In the genomic region with DNA sequence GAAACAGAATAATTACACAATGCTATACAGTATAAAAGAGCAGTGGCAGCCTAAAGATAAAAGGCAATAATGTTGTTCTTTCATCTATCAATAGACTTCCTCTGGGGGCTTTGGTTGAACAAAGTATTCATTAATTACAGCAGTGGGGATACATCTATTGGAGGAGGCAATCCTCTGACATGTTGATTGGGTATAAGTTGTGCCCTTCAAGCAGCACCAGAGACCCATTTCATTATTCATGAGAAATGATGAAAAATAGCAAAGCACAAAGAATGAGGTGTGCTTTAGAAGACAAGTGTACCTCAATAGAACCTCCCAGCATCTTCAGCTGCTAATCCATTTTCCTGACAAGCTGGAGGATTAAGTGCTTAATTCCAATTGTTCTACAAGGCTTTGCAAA, we compare ENCODE assay signal across 27 mouse cellular contexts.
A peak's percentile ranks its signal among the peaks of the same experiment; 100 is the strongest.
DNase-seq lines count a peak whose midpoint lies in the region; ATAC-seq and TF ChIP-seq lines count a peak whose summit lies in the region.
"Had no signal": no experiment of that assay in that cellular context is flagged by ENCODE, and none has a peak within 500 bp of the region (broad histone marks: within the 10 kb centered on the region; RNA-seq: fewer than 3 reads in every experiment).

No protein-coding gene starts in this region.

- no peak overlapping the region for H3K4me3 ChIP-seq in forebrain, embryonic 11.5 days (ENCODE audit: low read depth, low read length)
- no peak overlapping the region for H3K4me3 ChIP-seq in forebrain, embryonic 13.5 days
- H3K4me3 ChIP-seq in midbrain, embryonic 12.5 days = no peak overlapping the region
- H3K4me3 ChIP-seq in midbrain, embryonic 10.5 days = no peak overlapping the region
- H3K4me3 ChIP-seq in midbrain, embryonic 14.5 days (replicated peaks; ENCODE audit: low read depth, low read length) = no peak overlapping the region
- no peak overlapping the region for H3K4me3 ChIP-seq in midbrain, postnatal 0 days (ENCODE audit: low read depth, low read length)
- H3K4me3 ChIP-seq: embryonic facial prominence, embryonic 10.5 days; embryonic facial prominence, embryonic 12.5 days; forebrain, embryonic 12.5 days; forebrain, embryonic 15.5 days had no signal

- H3K4me2 ChIP-seq in forebrain, embryonic 11.5 days (ENCODE audit: low read depth, low read length, severe bottlenecking) = no peak overlapping the region
- H3K4me2 ChIP-seq in forebrain, embryonic 13.5 days = no peak overlapping the region
- no peak overlapping the region for H3K4me2 ChIP-seq in midbrain, embryonic 12.5 days (replicated peaks)
- no peak overlapping the region for H3K4me2 ChIP-seq in midbrain, embryonic 14.5 days (ENCODE audit: low read length)
- no peak overlapping the region for H3K4me2 ChIP-seq in midbrain, postnatal 0 days (ENCODE audit: low read depth, low read length, poor library complexity, severe bottlenecking)
- H3K4me2 ChIP-seq: embryonic facial prominence, embryonic 12.5 days; forebrain, embryonic 12.5 days; forebrain, embryonic 15.5 days had no signal

- DNase-seq in forebrain, embryonic 11.5 days (ENCODE audit: low spot score) = no peak
- no peak for DNase-seq in midbrain, embryonic 10.5 days (ENCODE audit: low spot score)
- peak; percentile 20 for DNase-seq in midbrain, embryonic 14.5 days
- no peak for DNase-seq in midbrain, postnatal 0 days (ENCODE audit: low spot score)
- DNase-seq in brain, embryonic 14.5 days (ENCODE audit: low read depth) = peak; percentile 26
- DNase-seq: adrenal gland, adult 8-10 months; adrenal gland, postnatal 14 days; adrenal gland, postnatal 36 days; B cell, adult 2 months; cerebellum, adult 11 months; cerebellum, adult 18-20 months; cerebellum, adult 8-10 months; cerebellum, adult 9-11 months; cerebellum, postnatal 14 days; cerebellum, postnatal 36 days; forebrain, postnatal 0 days had no signal

- 0 out of 2 replicates have a peak, but pooled peaks have one; percentile 10 for ATAC-seq in forebrain, embryonic 11.5 days (replicated peaks; ENCODE audit: low FRiP score)
- ATAC-seq in forebrain, embryonic 13.5 days = no peak
- ATAC-seq in midbrain, embryonic 12.5 days (ENCODE audit: low FRiP score, low read depth) = peak; percentile 56; the same call in 1 of the 2 replicates
- ATAC-seq in midbrain, embryonic 14.5 days (ENCODE audit: low FRiP score, low TSS enrichment) = peak; percentile 34; the same call in 1 of the 2 replicates
- ATAC-seq in midbrain, postnatal 0 days (ENCODE audit: low FRiP score) = no peak
- ATAC-seq: activated CD4-positive, CD25-positive, alpha-beta regulatory T cell, adult 4 months; CD4-positive, CD25-positive, alpha-beta regulatory T cell, adult 4 months; forebrain, embryonic 15.5 days; forebrain, postnatal 0 days; Patski had no signal

- no peak for TF ChIP-seq CTCF in midbrain, postnatal 0 days (IDR thresholded peaks at IDR 0.05)
- no peak for TF ChIP-seq CTCF in brain, embryonic 14.5 days (IDR thresholded peaks at IDR 0.05; ENCODE audit: borderline replicate concordance, extremely low read depth, insufficient read depth, insufficient read length)

- H3K27me3 ChIP-seq in forebrain, embryonic 11.5 days (ENCODE audit: control insufficient read depth, insufficient read depth, low read length) = no peaks in the 10 kb centered on the region
- H3K27me3 ChIP-seq in forebrain, embryonic 13.5 days = no peaks in the 10 kb centered on the region
- no peaks in the 10 kb centered on the region for H3K27me3 ChIP-seq in midbrain, embryonic 12.5 days
- no peaks in the 10 kb centered on the region for H3K27me3 ChIP-seq in midbrain, embryonic 10.5 days (ENCODE audit: low read depth, poor library complexity, severe bottlenecking)
- no peaks in the 10 kb centered on the region for H3K27me3 ChIP-seq in midbrain, embryonic 14.5 days (ENCODE audit: control insufficient read depth, insufficient read depth, low read length)
- no peaks in the 10 kb centered on the region for H3K27me3 ChIP-seq in midbrain, postnatal 0 days (ENCODE audit: insufficient read depth, low read length)
- H3K27me3 ChIP-seq: CH12.LX; embryonic facial prominence, embryonic 12.5 days; forebrain, embryonic 12.5 days; forebrain, embryonic 15.5 days; Patski had no signal

- no peaks in the 10 kb centered on the region for H3K4me1 ChIP-seq in forebrain, embryonic 11.5 days (replicated peaks; ENCODE audit: control insufficient read depth, insufficient read depth, low read length)
- no peaks in the 10 kb centered on the region for H3K4me1 ChIP-seq in forebrain, embryonic 13.5 days
- 0 out of 2 replicates have a peak, but pooled peaks cover 4% of the 10 kb centered on the region for H3K4me1 ChIP-seq in midbrain, embryonic 12.5 days
- peaks cover 11% of the 10 kb centered on the region for H3K4me1 ChIP-seq in midbrain, embryonic 10.5 days
- no peaks in the 10 kb centered on the region for H3K4me1 ChIP-seq in midbrain, embryonic 14.5 days (ENCODE audit: control insufficient read depth, insufficient read depth, low read length)
- H3K4me1 ChIP-seq in midbrain, postnatal 0 days (ENCODE audit: insufficient read depth, low read length) = no peaks in the 10 kb centered on the region
- H3K4me1 ChIP-seq: embryonic facial prominence, embryonic 10.5 days; embryonic facial prominence, embryonic 12.5 days had no signal

- H3K36me3 ChIP-seq in forebrain, embryonic 11.5 days (ENCODE audit: control insufficient read depth, insufficient read depth, low read length) = no peaks in the 10 kb centered on the region
- no peaks in the 10 kb centered on the region for H3K36me3 ChIP-seq in forebrain, embryonic 13.5 days (ENCODE audit: poor library complexity, severe bottlenecking)
- no peaks in the 10 kb centered on the region for H3K36me3 ChIP-seq in midbrain, embryonic 12.5 days
- H3K36me3 ChIP-seq in midbrain, embryonic 10.5 days = no peaks in the 10 kb centered on the region
- no peaks in the 10 kb centered on the region for H3K36me3 ChIP-seq in midbrain, embryonic 14.5 days (ENCODE audit: control insufficient read depth, insufficient read depth, low read length)
- H3K36me3 ChIP-seq in midbrain, postnatal 0 days (ENCODE audit: insufficient read depth, low read length) = no peaks in the 10 kb centered on the region
- H3K36me3 ChIP-seq: embryonic facial prominence, embryonic 10.5 days; embryonic facial prominence, embryonic 12.5 days; forebrain, embryonic 12.5 days; forebrain, embryonic 15.5 days; G1E had no signal

- H3K9ac ChIP-seq in forebrain, embryonic 11.5 days (ENCODE audit: low read length) = no peak overlapping the region
- H3K9ac ChIP-seq in forebrain, embryonic 13.5 days = no peak overlapping the region
- no peak overlapping the region for H3K9ac ChIP-seq in midbrain, embryonic 12.5 days (replicated peaks)
- no peak overlapping the region for H3K9ac ChIP-seq in midbrain, embryonic 14.5 days (replicated peaks; ENCODE audit: low read length)
- no peak overlapping the region for H3K9ac ChIP-seq in midbrain, postnatal 0 days (replicated peaks; ENCODE audit: low read length, poor library complexity, severe bottlenecking)
- H3K9ac ChIP-seq: embryonic facial prominence, embryonic 12.5 days; forebrain, embryonic 12.5 days; forebrain, embryonic 15.5 days; forebrain, postnatal 0 days had no signal

- no peak for TF ChIP-seq POLR2A in brain, embryonic 14.5 days (IDR thresholded peaks at IDR 0.05; ENCODE audit: borderline replicate concordance, extremely low read depth, insufficient read depth, insufficient read length, poor library complexity, severe bottlenecking)

- no peaks in the 10 kb centered on the region for H3K9me3 ChIP-seq in forebrain, embryonic 11.5 days (ENCODE audit: control insufficient read depth, low read length)
- no peaks in the 10 kb centered on the region for H3K9me3 ChIP-seq in forebrain, embryonic 13.5 days (replicated peaks)
- no peaks in the 10 kb centered on the region for H3K9me3 ChIP-seq in midbrain, embryonic 12.5 days
- no peaks in the 10 kb centered on the region for H3K9me3 ChIP-seq in midbrain, embryonic 10.5 days (replicated peaks)
- H3K9me3 ChIP-seq in midbrain, embryonic 14.5 days (ENCODE audit: control insufficient read depth, low read length) = no peaks in the 10 kb centered on the region
- H3K9me3 ChIP-seq in midbrain, postnatal 0 days (ENCODE audit: low read length) = no peaks in the 10 kb centered on the region
- H3K9me3 ChIP-seq: embryonic facial prominence, embryonic 10.5 days; embryonic facial prominence, embryonic 12.5 days; forebrain, embryonic 12.5 days; forebrain, embryonic 15.5 days; G1E had no signal

- no peak overlapping the region for H3K27ac ChIP-seq in forebrain, embryonic 11.5 days (ENCODE audit: low read depth, low read length)
- no peak overlapping the region for H3K27ac ChIP-seq in forebrain, embryonic 13.5 days
- H3K27ac ChIP-seq in midbrain, embryonic 12.5 days (replicated peaks) = no peak overlapping the region
- no peak overlapping the region for H3K27ac ChIP-seq in midbrain, embryonic 10.5 days (replicated peaks)
- H3K27ac ChIP-seq in midbrain, embryonic 14.5 days (replicated peaks; ENCODE audit: low read depth, low read length) = no peak overlapping the region
- H3K27ac ChIP-seq in midbrain, postnatal 0 days (ENCODE audit: low read depth, low read length) = no peak overlapping the region
- H3K27ac ChIP-seq: embryonic facial prominence, embryonic 10.5 days; embryonic facial prominence, embryonic 12.5 days; forebrain, embryonic 12.5 days; forebrain, embryonic 15.5 days had no signal

Comparison
In these comparisons a context has a peak if more than half of its experiments do, and no peak if none do; other contexts are left out.
1. ATAC-seq: peak in forebrain, embryonic 11.5 days (single experiment), midbrain, embryonic 12.5 days (single experiment) and midbrain, embryonic 14.5 days (single experiment); none in forebrain, embryonic 13.5 days (single experiment) and midbrain, postnatal 0 days (single experiment).
2. DNase-seq: peak in midbrain, embryonic 14.5 days (single experiment) and brain, embryonic 14.5 days (single experiment); none in forebrain, embryonic 11.5 days (single experiment), midbrain, embryonic 10.5 days (single experiment) and midbrain, postnatal 0 days (single experiment).